Mouse (Mus musculus) cerebral cortex, adult 2 months (tissue): Measurements from ENCODE around the gene Ndufs2.

Experiments used
- WGBS: fragments of 180-500 bp; shearing (Covaris S2); methylation state at CpG from one replicate; pipeline ENCODE4 v1.1.7; 2018; 5-methylcytosine and 5-hydroxymethylcytosine counted together

Ndufs2 gene

GRCm38 (mm10) chr1:171256095-171256818, 5.1 kb upstream of the Ndufs2 start:
- WGBS, result 88% methylated on average over 24 of the region's 24 CpGs

GRCm38 (mm10) chr1:171252415-171252814, 1.2 kb upstream of the Ndufs2 start:
- 64% methylated on average over 17 of the region's 17 CpGs for WGBS

- WGBS, result 18% methylated on average over 13 of the region's 13 CpGs
These were observed 571 bp upstream of the Ndufs2 start for GRCm38 (mm10) chr1:171251594-171252324.

GRCm38 (mm10) chr1:171249913-171250600, 1.1 kb downstream of the Ndufs2 start, which contains the start of gene Adamts4:
TSS of gene Adamts4 (plus strand) at chr1:171250421.
- 0% methylated on average over 5 of the region's 5 CpGs for WGBS

- WGBS, result 43% methylated on average over 3 of the region's 3 CpGs
These were observed 2.6 kb downstream of the Ndufs2 start for GRCm38 (mm10) chr1:171248386-171249226.

GRCm38 (mm10) chr1:171247916-171248315, 3.3 kb downstream of the Ndufs2 start:
- 22% methylated on average over 4 of the region's 4 CpGs for WGBS

- 12% methylated on average over 13 of the region's 13 CpGs for WGBS
These were observed 3.7 kb downstream of the Ndufs2 start for GRCm38 (mm10) chr1:171247453-171247841.

GRCm38 (mm10) chr1:171246709-171247452, 4.3 kb downstream of the Ndufs2 start:
- WGBS, result under 1% methylated on average over 41 of the region's 41 CpGs

GRCm38 (mm10) chr1:171245353-171245752, 5.8 kb downstream of the Ndufs2 start:
- WGBS, result 63% methylated on average over 8 of the region's 8 CpGs

- WGBS, result 82% methylated on average over 12 of the region's 12 CpGs
These were observed 9.2 kb downstream of the Ndufs2 start for GRCm38 (mm10) chr1:171241952-171242351.

GRCm38 (mm10) chr1:171240911-171241310, 10.3 kb downstream of the Ndufs2 start:
- WGBS, result 90% methylated on average over 10 of the region's 10 CpGs

- WGBS, result 63% methylated on average over 15 of the region's 15 CpGs
These were observed 11.0 kb downstream of the Ndufs2 start for GRCm38 (mm10) chr1:171239992-171240744.

GRCm38 (mm10) chr1:171238463-171238862, 12.7 kb downstream of the Ndufs2 start:
- WGBS, result 72% methylated on average over 14 of the region's 14 CpGs

- WGBS, result 86% methylated on average over 6 of the region's 6 CpGs
These were observed 13.8 kb downstream of the Ndufs2 start for GRCm38 (mm10) chr1:171237438-171237837.

GRCm38 (mm10) chr1:171235791-171236190, 15.4 kb downstream of the Ndufs2 start:
- 64% methylated on average over 4 of the region's 4 CpGs for WGBS

- 91% methylated on average over 4 of the region's 4 CpGs for WGBS
These were observed 16.6 kb downstream of the Ndufs2 start for GRCm38 (mm10) chr1:171234538-171234937.

- 83% methylated on average over 14 of the region's 14 CpGs for WGBS
These were observed 17.1 kb downstream of the Ndufs2 start, which contains the start of gene Fcer1g for GRCm38 (mm10) chr1:171234126-171234525. TSS of gene Fcer1g (minus strand) at chr1:171234365.

- WGBS, result 78% methylated on average over 12 of the region's 12 CpGs
These were observed 18.1 kb downstream of the Ndufs2 start for GRCm38 (mm10) chr1:171232800-171233730.

GRCm38 (mm10) chr1:171232348-171232747, 18.8 kb downstream of the Ndufs2 start:
- WGBS, result 78% methylated on average over 5 of the region's 5 CpGs
